Mouse (Mus musculus): ENCODE data around the gene Ccl20.

DNA sequence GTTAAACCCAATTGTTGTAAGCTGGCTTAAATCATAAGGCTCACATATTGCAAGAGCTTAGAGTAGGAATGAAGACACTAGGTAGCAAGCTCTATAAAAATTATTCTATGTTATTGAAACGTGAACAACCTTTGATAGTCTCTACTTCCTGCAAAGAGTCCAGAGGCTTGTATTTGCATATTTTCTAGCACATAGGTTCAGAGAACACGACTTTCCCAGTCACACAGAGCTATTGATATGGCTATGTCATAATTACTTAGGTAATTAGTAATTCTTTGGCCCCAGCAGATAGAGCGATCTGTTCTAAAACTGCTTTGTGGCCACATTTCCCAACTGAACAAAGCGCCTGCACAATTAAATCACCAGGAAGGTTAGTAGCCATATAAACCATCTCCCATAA is 19.6 kb upstream of the Ccl20 start:
- TF ChIP-seq CTCF (IDR thresholded peaks at IDR 0.05; ENCODE audit: low read depth) (no peak), EP300 (IDR thresholded peaks at IDR 0.05; ENCODE audit: low read depth) (no peak)

Measured in liver, postnatal 0 days (tissue).